Mouse (Mus musculus) c-Kit-negative CD71-positive TER-119-positive erythroid progenitor cells, embryonic 14.5 days (primary cell): ENCODE results near the gene Eif4enif1.

Experiments used
- DNase-seq: peaks from one replicate; pipeline ENCODE4 v3.0.0-alpha.2; 2013; ENCODE audit warnings: low read depth, low spot score

Gene Eif4enif1

GRCm38 (mm10) chr11:3266079-3266685 is 64.0 kb downstream of the Eif4enif1 start, which contains the start of gene Drg1:
Gene Drg1, minus strand, starts transcription at chr11:3266415.
- peak; percentile 84 for DNase-seq

GRCm38 (mm10) chr11:3267133-3267532 is 64.9 kb downstream of the Eif4enif1 start:
- DNase-seq = peak; percentile 5

GRCm38 (mm10) chr11:3269241-3269640 is 67.0 kb downstream of the Eif4enif1 start:
- no peak for DNase-seq

- no peak for DNase-seq
Observed at GRCm38 (mm10) chr11:3278351-3278750, 76.2 kb downstream of the Eif4enif1 start.

GRCm38 (mm10) chr11:3279729-3280128 is 77.5 kb downstream of the Eif4enif1 start:
- no peak for DNase-seq

- no peak for DNase-seq
Observed at GRCm38 (mm10) chr11:3282887-3283286, 80.7 kb downstream of the Eif4enif1 start.

- DNase-seq = no peak
Observed at GRCm38 (mm10) chr11:3283645-3284044, 81.5 kb downstream of the Eif4enif1 start.

GRCm38 (mm10) chr11:3285940-3286339 is 83.7 kb downstream of the Eif4enif1 start:
- no peak for DNase-seq

GRCm38 (mm10) chr11:3287131-3287530 is 84.9 kb downstream of the Eif4enif1 start:
- no peak for DNase-seq

- no peak for DNase-seq
Observed at GRCm38 (mm10) chr11:3287921-3288320, 85.7 kb downstream of the Eif4enif1 start.

- DNase-seq = no peak
Observed at GRCm38 (mm10) chr11:3288521-3289301, 86.5 kb downstream of the Eif4enif1 start, which contains the start of gene Patz1. Gene Patz1, plus strand, starts transcription at chr11:3288874.

- no peak for DNase-seq
Observed at GRCm38 (mm10) chr11:3289302-3289802, 87.2 kb downstream of the Eif4enif1 start.

- peak; percentile 36 for DNase-seq
Observed at GRCm38 (mm10) chr11:3289803-3290639, 87.8 kb downstream of the Eif4enif1 start.

- DNase-seq = peak; percentile 38
Observed at GRCm38 (mm10) chr11:3290640-3291310, 88.6 kb downstream of the Eif4enif1 start.

- DNase-seq = peak; percentile 16
Observed at GRCm38 (mm10) chr11:3291311-3292061, 89.3 kb downstream of the Eif4enif1 start.

- DNase-seq = peak; percentile 26
Observed at GRCm38 (mm10) chr11:3292062-3292421, 89.8 kb downstream of the Eif4enif1 start.

- peak; percentile 9 for DNase-seq
Observed at GRCm38 (mm10) chr11:3292711-3293249, 90.6 kb downstream of the Eif4enif1 start.

GRCm38 (mm10) chr11:3293361-3293760 is 91.2 kb downstream of the Eif4enif1 start:
- no peak for DNase-seq
